Mouse (Mus musculus) bone marrow macrophage, adult 2 months (primary cell): ENCODE data around the gene Tgm2.

Source experiments
- CTCF ChIP-seq: IDR thresholded peaks from 2 replicates; pipeline ENCODE4 v1.5.1; 2012; ENCODE audit warnings: low read depth, mild to moderate bottlenecking, low read length, moderate library complexity
- POLR2A ChIP-seq: IDR thresholded peaks from 2 replicates; pipeline ENCODE4 v1.6.1; 2012; ENCODE audit warnings: mild to moderate bottlenecking, low read depth, low read length, borderline replicate concordance

GRCm38 (mm10) chr2:158115838-158116453 is 30.3 kb downstream of the Tgm2 start:
- TF ChIP-seq CTCF, result no peak
- TF ChIP-seq POLR2A, result no peak
